Mouse (Mus musculus): ENCODE data around the gene Lrp2.

DNA sequence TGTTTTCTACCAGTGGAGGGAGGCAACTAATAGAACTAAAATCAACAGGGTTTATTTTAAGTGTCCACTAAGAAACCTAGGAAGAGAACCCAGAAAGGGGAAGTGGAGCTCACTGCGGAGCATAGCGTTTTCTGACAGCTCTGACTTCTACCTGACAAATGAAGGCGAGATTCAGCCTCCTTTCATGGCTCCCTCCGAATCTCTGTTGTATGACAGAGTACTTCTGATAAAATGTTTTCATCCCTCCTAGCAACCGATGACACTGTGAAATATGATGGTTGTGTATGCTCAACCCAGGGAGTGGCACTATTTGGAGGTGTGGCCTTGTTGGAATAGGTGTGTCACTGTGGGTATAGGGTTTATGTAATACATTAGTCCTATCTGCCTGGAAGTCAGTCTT, 203.0 kb downstream of the Lrp2 start:
- TF ChIP-seq CTCF (IDR thresholded peaks at IDR 0.05; ENCODE audit: low read depth, low read length) (no peak), TAL1 (conservative IDR thresholded peaks at IDR 0.05; ENCODE audit: low read depth, low read length) (no peak), GATA1 (IDR thresholded peaks at IDR 0.05; ENCODE audit: borderline replicate concordance, low read length) (no peak), POLR2AphosphoS5 (IDR thresholded peaks at IDR 0.05; ENCODE audit: insufficient replicate concordance, low read depth, low read length) (no peak), GATA2 (IDR thresholded peaks at IDR 0.05; ENCODE audit: borderline replicate concordance, low read depth, low read length) (no peak)
